Mouse (Mus musculus): ENCODE results near the gene Pde5a. TPM values are rescaled to one million over a fixed set of nuclear protein-coding genes. Genes with fewer than 3 reads are reported as not detected.
A peak's percentile ranks its signal among the peaks of the same experiment; 100 is the strongest.

Pde5a gene
- polyA plus RNA-seq, 1 experiment from 2014 or later, result 12.0 TPM

DNA sequence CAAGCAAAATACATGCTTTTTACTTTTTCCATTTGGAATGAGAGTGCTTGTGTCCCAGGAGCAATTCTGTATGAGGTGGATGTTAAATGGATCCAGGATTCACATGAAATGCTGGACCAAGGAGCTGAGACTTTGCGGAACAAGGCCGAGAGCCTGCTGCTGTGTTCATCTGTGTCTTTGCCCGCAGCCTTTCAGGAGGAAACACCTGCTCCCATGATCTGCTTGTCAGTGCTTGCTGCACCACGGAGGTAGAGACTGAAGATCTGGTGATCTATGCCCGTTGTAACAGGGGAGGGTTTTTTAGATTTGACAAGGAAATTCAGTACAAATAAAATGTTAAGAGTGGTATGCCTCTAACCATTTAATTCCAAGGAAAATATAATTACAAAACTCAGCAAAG is 39.1 kb downstream of the Pde5a start:
- Histone ChIP-seq H3K4me2 (replicated peaks; ENCODE audit: low read depth) (no peak overlapping the region), H3K27ac (replicated peaks) (no peak overlapping the region), H3K4me3 (ENCODE audit: low read depth, low read length) (no peak overlapping the region), H3K9me3 (ENCODE audit: control insufficient read depth, low read length) (no peaks in the 10 kb centered on the region), H3K9ac (ENCODE audit: low read length) (no peak overlapping the region), H3K27me3 (ENCODE audit: control insufficient read depth, insufficient read depth, low read length) (no peaks in the 10 kb centered on the region), H3K36me3 (ENCODE audit: control insufficient read depth, insufficient read depth, low read length) (no peaks in the 10 kb centered on the region; the same call in 1 of the 2 replicates), H3K4me1 (replicated peaks; ENCODE audit: control insufficient read depth, insufficient read depth) (no peaks in the 10 kb centered on the region; the same call in 1 of the 2 replicates)
- ATAC-seq (ENCODE audit: low FRiP score, low TSS enrichment) (no peak), DNase-seq (ENCODE audit: low spot score) (no peak)
- TF ChIP-seq CTCF (IDR thresholded peaks at IDR 0.05; ENCODE audit: low read depth), result no peak
- TF ChIP-seq EP300 (optimal IDR thresholded peaks at IDR 0.05), result no peak
- WGBS, result 61% methylated on average over 5 of the region's 5 CpGs

DNA sequence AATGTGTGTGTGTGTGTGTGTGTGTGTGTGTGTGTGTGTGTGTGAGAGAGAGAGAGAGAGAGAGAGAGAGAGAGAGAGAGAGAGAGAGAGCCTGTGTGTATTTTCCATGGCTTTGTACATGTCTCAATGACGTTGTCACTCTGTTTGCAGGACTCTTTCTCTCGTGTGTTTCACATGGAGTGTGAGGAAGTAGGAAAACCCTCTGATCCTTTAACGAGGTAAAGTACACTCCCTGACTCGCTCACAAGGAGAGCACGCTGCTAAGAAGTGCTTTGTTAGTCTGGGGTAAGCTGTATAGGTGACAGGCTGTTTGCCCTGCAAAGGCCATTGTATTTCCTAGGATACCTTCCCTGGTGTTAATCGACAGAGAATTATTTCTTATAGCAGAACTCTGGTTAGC is 52.7 kb downstream of the Pde5a start:
- no peak for DNase-seq (ENCODE audit: low spot score)
- H3K9ac ChIP-seq (ENCODE audit: low read length), result no peak overlapping the region

DNA sequence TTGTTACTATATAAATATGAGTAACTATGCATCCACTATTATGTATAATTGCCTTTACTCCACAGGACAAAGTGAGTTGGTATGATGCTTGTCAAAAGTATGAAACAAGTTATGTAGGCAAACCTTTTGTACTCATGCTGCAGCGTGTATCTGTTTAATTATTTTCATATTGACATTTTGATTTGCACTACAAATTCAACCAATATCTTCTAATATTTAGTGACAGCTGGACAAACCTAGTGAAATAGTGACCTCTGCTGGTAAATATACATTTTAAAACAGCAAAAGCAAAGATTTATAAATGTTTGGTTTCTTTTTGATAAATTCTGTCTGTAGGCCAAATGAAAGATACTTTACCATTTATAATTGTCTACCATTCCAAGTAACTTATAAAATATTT is 55.5 kb downstream of the Pde5a start:
- DNase-seq (ENCODE audit: low spot score), result no peak
- WGBS, result 34% methylated on average over 1 of the region's 1 CpGs

More for the DNA sequence above, 52.7 kb downstream of the Pde5a start:
- Histone ChIP-seq H3K36me3 (ENCODE audit: control insufficient read depth, insufficient read depth, low read length) (0 out of 2 replicates have a peak, but pooled peaks cover 4% of the 10 kb centered on the region), H3K4me2 (replicated peaks; ENCODE audit: low read depth) (no peak overlapping the region), H3K4me3 (ENCODE audit: low read depth, low read length) (no peak overlapping the region), H3K27ac (replicated peaks) (no peak overlapping the region), H3K27me3 (ENCODE audit: control insufficient read depth, insufficient read depth, low read length) (no peaks in the 10 kb centered on the region), H3K4me1 (replicated peaks; ENCODE audit: control insufficient read depth, insufficient read depth) (no peaks in the 10 kb centered on the region), H3K9me3 (ENCODE audit: control insufficient read depth, low read length) (no peaks in the 10 kb centered on the region)
- ATAC-seq (ENCODE audit: low FRiP score, low TSS enrichment), result no peak
- TF ChIP-seq EP300 (optimal IDR thresholded peaks at IDR 0.05) (no peak), CTCF (IDR thresholded peaks at IDR 0.05; ENCODE audit: low read depth) (no peak)
- WGBS, result 31% methylated on average over 6 of the region's 6 CpGs

DNA sequence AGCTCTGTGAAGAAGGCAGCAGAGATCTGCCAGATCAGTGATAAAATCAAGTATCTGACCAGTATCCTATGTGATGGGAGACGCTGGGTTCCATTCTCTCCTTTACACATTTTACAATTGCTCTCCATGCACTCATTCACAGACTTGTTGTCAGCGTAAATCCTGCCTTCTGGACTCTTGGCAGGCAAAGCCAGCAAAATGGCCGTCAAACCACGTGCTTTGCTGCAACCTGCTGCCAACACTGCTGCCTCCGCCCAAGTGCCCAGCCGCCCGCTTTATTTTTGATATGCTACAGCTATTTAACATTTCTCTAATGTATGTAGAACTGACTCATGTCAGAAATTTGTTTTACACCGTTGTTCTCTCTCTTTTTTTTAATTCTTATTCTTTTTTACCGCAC is 59.6 kb downstream of the Pde5a start:
- H3K27me3 ChIP-seq (ENCODE audit: control insufficient read depth, insufficient read depth, low read length), result no peaks in the 10 kb centered on the region
- no peak for DNase-seq (ENCODE audit: low spot score)
- no peak overlapping the region for H3K9ac ChIP-seq (ENCODE audit: low read length)
- H3K27ac ChIP-seq (replicated peaks), result no peak overlapping the region
- H3K4me1 ChIP-seq (replicated peaks; ENCODE audit: control insufficient read depth, insufficient read depth), result no peaks in the 10 kb centered on the region
- H3K4me3 ChIP-seq (ENCODE audit: low read depth, low read length), result no peak overlapping the region
- peaks cover 6% of the 10 kb centered on the region; the same call in 1 of the 2 replicates for H3K36me3 ChIP-seq (ENCODE audit: control insufficient read depth, insufficient read depth, low read length)
- H3K9me3 ChIP-seq (ENCODE audit: control insufficient read depth, low read length), result no peaks in the 10 kb centered on the region
- no peak overlapping the region for H3K4me2 ChIP-seq (replicated peaks; ENCODE audit: low read depth)
- no peak for ATAC-seq (ENCODE audit: low FRiP score, low TSS enrichment)
- WGBS, result 85% methylated on average over 9 of the region's 9 CpGs
- TF ChIP-seq CTCF (IDR thresholded peaks at IDR 0.05; ENCODE audit: low read depth) (no peak), EP300 (optimal IDR thresholded peaks at IDR 0.05) (no peak)

More for the DNA sequence above, 55.5 kb downstream of the Pde5a start:
- H3K9ac ChIP-seq (ENCODE audit: low read length), result no peak overlapping the region
- TF ChIP-seq CTCF (IDR thresholded peaks at IDR 0.05; ENCODE audit: low read depth), result peak; percentile 67
- no peak for TF ChIP-seq EP300 (optimal IDR thresholded peaks at IDR 0.05)
- H3K27me3 ChIP-seq (ENCODE audit: control insufficient read depth, insufficient read depth, low read length), result no peaks in the 10 kb centered on the region
- H3K4me1 ChIP-seq (replicated peaks; ENCODE audit: control insufficient read depth, insufficient read depth), result no peaks in the 10 kb centered on the region
- no peaks in the 10 kb centered on the region for H3K9me3 ChIP-seq (ENCODE audit: control insufficient read depth, low read length)
- no peak overlapping the region for H3K4me3 ChIP-seq (ENCODE audit: low read depth, low read length)
- no peak overlapping the region for H3K27ac ChIP-seq (replicated peaks)
- no peak overlapping the region for H3K4me2 ChIP-seq (replicated peaks; ENCODE audit: low read depth)
- ATAC-seq (ENCODE audit: low FRiP score, low TSS enrichment), result no peak
- 0 out of 2 replicates have a peak, but pooled peaks cover 6% of the 10 kb centered on the region for H3K36me3 ChIP-seq (ENCODE audit: control insufficient read depth, insufficient read depth, low read length)

DNA sequence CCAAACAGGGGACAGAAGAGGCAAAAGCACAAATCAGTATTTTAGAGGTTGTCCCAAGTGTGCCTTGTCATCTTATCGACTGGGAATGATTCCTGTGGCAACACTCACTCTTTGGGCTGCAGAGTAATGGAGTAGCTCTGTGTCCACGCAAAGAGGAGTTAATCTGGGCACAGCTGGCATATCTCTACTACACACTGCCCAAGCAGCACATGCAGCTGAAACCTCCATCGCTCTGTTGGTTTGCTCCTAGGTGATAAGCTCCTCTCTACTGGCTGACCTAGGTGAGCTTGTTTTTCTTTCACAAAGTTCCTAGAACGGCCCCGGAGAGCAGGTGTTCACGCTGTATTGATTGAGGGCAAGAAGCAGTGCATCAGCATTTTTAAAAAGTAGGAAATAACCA is 60.8 kb downstream of the Pde5a start:
- no peak overlapping the region for H3K4me3 ChIP-seq (ENCODE audit: low read depth, low read length)
- H3K4me1 ChIP-seq (replicated peaks; ENCODE audit: control insufficient read depth, insufficient read depth), result no peaks in the 10 kb centered on the region
- no peak for TF ChIP-seq CTCF (IDR thresholded peaks at IDR 0.05; ENCODE audit: low read depth)
- no peak for TF ChIP-seq EP300 (optimal IDR thresholded peaks at IDR 0.05)
- H3K9ac ChIP-seq (ENCODE audit: low read length), result no peak overlapping the region
- H3K36me3 ChIP-seq (ENCODE audit: control insufficient read depth, insufficient read depth, low read length), result peaks cover 6% of the 10 kb centered on the region; the same call in 1 of the 2 replicates
- ATAC-seq (ENCODE audit: low FRiP score, low TSS enrichment), result no peak
- DNase-seq (ENCODE audit: low spot score), result no peak
- no peak overlapping the region for H3K4me2 ChIP-seq (replicated peaks; ENCODE audit: low read depth)
- H3K9me3 ChIP-seq (ENCODE audit: control insufficient read depth, low read length), result no peaks in the 10 kb centered on the region
- no peak overlapping the region for H3K27ac ChIP-seq (replicated peaks)
- no peaks in the 10 kb centered on the region for H3K27me3 ChIP-seq (ENCODE audit: control insufficient read depth, insufficient read depth, low read length)
- 84% methylated on average over 6 of the region's 6 CpGs for WGBS

DNA sequence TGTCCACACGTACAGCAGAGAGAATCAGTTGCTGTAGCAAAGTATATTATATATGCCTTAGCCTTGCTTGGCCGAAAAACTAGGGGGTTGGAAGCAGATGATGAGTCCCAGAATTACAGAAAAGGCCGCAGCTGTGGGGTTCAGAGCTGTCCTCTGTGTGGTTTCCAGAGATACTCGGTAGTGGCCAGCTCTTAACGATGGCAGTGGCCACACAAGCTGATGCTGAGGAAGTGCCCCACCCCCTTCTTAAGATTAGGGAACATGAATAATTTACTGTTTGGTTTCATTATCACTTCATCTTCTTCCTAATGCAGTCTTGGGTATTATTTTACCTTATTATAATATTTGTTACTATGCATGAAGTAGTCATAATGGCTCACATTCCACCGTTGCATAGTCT is 71.3 kb downstream of the Pde5a start:
- H3K4me2 ChIP-seq (replicated peaks; ENCODE audit: low read depth), result no peak overlapping the region
- no peak for ATAC-seq (ENCODE audit: low FRiP score, low TSS enrichment)
- 66% methylated on average over 6 of the region's 6 CpGs for WGBS
- no peak for TF ChIP-seq EP300 (optimal IDR thresholded peaks at IDR 0.05)
- TF ChIP-seq CTCF (IDR thresholded peaks at IDR 0.05; ENCODE audit: low read depth), result no peak
- H3K9ac ChIP-seq (ENCODE audit: low read length), result no peak overlapping the region
- no peaks in the 10 kb centered on the region for H3K4me1 ChIP-seq (replicated peaks; ENCODE audit: control insufficient read depth, insufficient read depth)
- peaks cover 5% of the 10 kb centered on the region for H3K36me3 ChIP-seq (ENCODE audit: control insufficient read depth, insufficient read depth, low read length)
- no peaks in the 10 kb centered on the region for H3K27me3 ChIP-seq (ENCODE audit: control insufficient read depth, insufficient read depth, low read length)
- H3K9me3 ChIP-seq (ENCODE audit: control insufficient read depth, low read length), result no peaks in the 10 kb centered on the region
- H3K27ac ChIP-seq (replicated peaks), result 0 out of 2 replicates have a peak overlapping the region, but pooled peaks have one; percentile 30
- DNase-seq (ENCODE audit: low spot score), result no peak
- no peak overlapping the region for H3K4me3 ChIP-seq (ENCODE audit: low read depth, low read length)
